Mouse (Mus musculus): ENCODE data around the gene Dcaf12. TPM values are rescaled to one million over a fixed set of nuclear protein-coding genes. Genes with fewer than 3 reads are reported as not detected.

Gene Dcaf12
- total RNA-seq, 1 experiment from 2014 or later = 37.8 TPM

GRCm38 (mm10) chr4:41313722-41314121 lies 967 bp downstream of the Dcaf12 start:
- ATAC-seq (replicated peaks; ENCODE audit: low read depth, poor library complexity, severe bottlenecking) = 0 out of 2 replicates have a peak, but pooled peaks have one; percentile 0

GRCm38 (mm10) chr4:41310567-41311563 lies 3.8 kb downstream of the Dcaf12 start:
- ATAC-seq (replicated peaks; ENCODE audit: low read depth, poor library complexity, severe bottlenecking) = peak; percentile 46

DNA sequence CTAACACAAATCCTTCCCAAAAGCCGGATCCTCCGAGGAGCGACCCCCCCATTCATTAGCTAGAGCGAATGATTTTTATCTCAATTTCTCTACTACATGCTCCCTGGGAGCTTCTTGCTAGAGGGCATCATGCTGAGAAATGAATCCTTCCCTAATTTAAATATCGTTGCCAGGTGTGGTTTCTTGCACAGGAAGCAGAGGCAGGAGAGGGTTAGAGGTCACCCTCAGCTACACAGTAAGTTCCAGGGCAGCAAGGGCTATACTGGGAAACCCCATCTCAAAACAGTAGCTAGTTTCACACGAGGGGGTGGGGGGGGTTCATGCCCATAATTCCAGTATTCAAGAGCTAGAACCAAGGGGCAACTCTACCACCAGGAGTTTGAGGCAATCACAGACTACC lies 7.3 kb downstream of the Dcaf12 start:
- ATAC-seq (replicated peaks; ENCODE audit: low read depth, poor library complexity, severe bottlenecking) = no peak

DNA sequence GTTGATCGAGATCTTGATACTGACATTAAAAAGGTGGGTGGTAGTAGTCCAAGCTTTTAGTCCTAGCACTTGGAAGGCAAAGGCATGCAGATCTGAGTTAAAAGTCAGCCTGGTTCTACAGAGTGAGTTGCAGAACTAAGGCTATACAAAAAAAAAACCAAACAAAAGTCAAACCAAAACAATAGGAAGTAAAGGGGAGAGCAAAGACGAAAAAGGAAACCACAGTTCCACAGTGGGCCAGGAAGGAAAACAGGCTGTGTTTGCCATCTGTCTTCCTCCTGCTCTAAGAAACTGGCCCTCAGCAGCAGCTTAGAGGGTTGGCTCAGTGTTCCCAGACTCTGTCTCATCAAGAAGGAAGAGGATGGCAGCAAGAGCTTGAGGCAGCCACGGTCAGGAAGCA lies 10.4 kb downstream of the Dcaf12 start:
- peak; percentile 84 for ATAC-seq (replicated peaks; ENCODE audit: low read depth, poor library complexity, severe bottlenecking)

DNA sequence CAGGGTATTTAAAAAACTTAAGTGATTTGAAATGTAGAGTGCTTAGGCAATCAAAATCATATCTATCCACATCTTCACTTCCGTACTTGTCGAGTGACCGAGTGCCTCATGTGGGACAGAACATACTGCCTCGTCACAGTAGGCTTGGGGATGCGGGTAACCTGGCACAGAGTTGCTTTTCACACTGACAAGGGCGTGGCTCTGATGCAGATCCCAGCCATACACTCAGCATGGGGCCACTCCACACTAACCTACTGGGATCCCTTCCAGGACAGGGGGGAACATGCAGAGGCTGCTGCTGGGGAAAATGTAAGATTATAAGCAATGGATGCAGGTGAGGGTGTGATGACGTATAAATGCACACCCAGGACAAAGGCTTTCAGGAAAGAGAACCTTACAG lies 11.0 kb downstream of the Dcaf12 start:
- no peak for ATAC-seq (replicated peaks; ENCODE audit: low read depth, poor library complexity, severe bottlenecking)

DNA sequence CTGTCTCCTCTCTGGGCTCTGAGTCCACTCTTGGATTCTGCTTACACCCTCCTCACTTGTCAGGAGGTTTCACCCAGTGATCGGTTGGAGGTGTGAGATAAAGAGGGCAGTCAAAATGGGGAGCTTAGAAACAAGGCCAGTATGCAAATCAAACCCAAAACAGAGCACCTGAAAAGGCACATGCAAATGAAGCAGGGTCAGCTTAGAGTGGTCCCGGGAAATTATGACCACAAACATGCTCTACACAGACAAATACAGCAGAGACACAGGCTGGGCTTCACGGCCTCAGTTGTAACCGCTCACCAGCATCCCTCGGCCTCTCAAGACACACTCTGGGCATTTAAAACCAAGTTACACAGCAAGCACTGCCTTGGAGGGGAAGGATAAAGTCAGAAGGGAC lies 15.7 kb downstream of the Dcaf12 start:
- no peak for ATAC-seq (replicated peaks; ENCODE audit: low read depth, poor library complexity, severe bottlenecking)

GRCm38 (mm10) chr4:41295960-41296359 lies 18.7 kb downstream of the Dcaf12 start:
- ATAC-seq (replicated peaks; ENCODE audit: low read depth, poor library complexity, severe bottlenecking) = no peak

- ATAC-seq (replicated peaks; ENCODE audit: low read depth, poor library complexity, severe bottlenecking) = no peak
Observed at GRCm38 (mm10) chr4:41295507-41295906, 19.2 kb downstream of the Dcaf12 start.

DNA sequence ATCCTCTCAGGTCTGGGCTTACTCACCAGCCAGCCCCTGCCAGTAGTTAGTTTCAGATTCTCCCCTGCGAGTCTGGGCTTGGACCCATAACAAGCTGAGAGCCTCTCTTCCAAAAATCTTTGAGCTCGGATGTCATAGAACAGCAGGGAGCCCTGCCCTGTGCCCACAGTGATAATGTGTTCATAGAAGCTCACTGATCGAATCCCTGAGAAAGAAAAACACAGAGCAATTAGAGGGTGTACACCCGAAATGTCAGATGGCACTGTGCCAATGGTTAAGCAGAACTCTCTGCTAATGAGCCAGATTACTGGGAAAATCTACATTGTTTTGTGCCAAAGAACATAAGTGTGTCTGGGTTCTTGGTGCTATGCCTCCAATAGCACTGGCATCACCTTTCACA lies 20.8 kb downstream of the Dcaf12 start:
- ATAC-seq (replicated peaks; ENCODE audit: low read depth, poor library complexity, severe bottlenecking) = no peak

DNA sequence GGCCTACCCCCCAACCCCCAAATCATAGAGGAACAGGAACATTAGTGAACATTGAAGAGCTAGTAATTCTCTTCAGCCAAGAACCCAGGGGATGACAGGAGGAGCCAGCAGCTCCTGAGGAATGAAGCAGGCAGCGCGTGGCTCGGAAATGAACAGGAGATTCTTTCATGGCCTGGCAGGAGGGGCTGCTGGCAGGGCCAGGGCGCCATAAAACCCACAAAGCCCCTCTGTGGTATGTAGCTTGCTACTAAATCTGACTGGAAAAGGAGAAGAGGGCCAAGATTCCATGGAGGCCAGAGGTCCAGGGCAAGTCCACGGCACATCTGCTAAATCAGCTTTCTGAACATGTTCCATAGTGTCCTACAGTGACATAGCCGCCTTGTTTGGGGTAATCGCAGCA lies 24.9 kb downstream of the Dcaf12 start:
- no peak for ATAC-seq (replicated peaks; ENCODE audit: low read depth, poor library complexity, severe bottlenecking)

DNA sequence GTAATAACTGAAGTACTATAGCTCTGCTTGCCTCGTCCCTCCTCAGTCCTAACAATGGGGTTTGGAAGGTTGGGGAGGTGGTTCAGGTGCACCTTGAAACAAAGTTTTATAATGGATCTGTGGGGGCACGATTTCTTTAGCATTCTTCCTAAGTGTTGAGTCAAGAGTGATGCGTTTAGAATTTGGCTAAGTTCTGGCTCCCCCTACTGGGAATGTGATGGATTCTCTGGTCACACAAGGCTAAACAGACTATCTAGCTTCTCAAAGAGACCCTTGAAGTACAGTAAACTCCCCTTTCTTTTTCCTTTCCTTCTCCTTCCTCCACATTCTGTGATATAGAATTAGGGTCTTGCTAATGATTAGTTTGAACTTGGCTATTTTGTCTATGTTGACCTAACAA lies 28.3 kb downstream of the Dcaf12 start:
- peak; percentile 77 for ATAC-seq (replicated peaks; ENCODE audit: low read depth, poor library complexity, severe bottlenecking)

- no peak for ATAC-seq (replicated peaks; ENCODE audit: low read depth, poor library complexity, severe bottlenecking)
Observed at GRCm38 (mm10) chr4:41284087-41284486, 30.6 kb downstream of the Dcaf12 start.

GRCm38 (mm10) chr4:41275927-41276326 lies 38.8 kb downstream of the Dcaf12 start:
- no peak for ATAC-seq (replicated peaks; ENCODE audit: low read depth, poor library complexity, severe bottlenecking)

DNA sequence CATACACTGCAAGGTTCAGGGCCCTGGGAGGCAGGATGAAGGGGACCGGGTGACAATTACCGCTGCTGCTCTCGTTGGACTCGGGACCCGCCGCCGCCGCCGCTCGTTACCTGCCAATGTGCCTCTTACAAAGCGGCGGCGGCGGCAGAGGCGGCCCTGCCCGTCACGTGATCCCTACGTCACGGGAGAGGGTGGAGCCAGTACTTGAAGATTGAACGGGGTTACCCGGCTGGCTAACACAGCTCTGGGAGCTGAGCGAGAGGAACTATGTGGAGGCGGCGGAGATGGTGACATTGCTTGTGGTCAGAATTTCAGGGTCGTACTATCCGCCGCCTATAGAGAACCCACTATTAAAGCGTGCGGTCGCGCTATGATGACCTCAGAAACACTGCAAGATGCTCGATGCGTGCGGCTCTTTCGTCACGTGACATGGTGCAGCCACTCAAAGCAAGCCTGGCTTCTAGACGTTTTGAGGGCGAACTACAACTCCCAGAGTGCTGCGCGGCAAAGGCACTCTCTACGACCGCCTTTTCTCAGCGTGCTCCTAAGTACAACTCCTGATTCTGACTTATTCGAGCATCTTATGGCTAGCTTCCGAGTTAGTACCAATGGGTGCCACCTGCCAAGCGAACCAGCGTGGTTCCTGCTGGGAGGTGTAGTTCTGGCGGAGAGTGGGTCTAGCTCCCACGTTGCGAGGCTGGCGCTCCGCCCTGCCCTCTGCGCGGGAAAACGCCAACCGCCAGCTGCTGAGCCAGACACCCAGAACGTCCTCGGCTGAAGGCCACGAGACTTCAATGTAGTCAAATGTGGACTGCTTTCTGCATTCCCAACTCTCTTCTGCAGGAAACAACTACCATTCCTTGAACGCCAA lies 39.5 kb downstream of the Dcaf12 start, which contains the start of gene Ubap2:
TSS of gene Ubap2 (minus strand) at position 165 of the 871 bp plus-strand sequence.
- ATAC-seq (replicated peaks; ENCODE audit: low read depth, poor library complexity, severe bottlenecking) = peak; percentile 89

DNA sequence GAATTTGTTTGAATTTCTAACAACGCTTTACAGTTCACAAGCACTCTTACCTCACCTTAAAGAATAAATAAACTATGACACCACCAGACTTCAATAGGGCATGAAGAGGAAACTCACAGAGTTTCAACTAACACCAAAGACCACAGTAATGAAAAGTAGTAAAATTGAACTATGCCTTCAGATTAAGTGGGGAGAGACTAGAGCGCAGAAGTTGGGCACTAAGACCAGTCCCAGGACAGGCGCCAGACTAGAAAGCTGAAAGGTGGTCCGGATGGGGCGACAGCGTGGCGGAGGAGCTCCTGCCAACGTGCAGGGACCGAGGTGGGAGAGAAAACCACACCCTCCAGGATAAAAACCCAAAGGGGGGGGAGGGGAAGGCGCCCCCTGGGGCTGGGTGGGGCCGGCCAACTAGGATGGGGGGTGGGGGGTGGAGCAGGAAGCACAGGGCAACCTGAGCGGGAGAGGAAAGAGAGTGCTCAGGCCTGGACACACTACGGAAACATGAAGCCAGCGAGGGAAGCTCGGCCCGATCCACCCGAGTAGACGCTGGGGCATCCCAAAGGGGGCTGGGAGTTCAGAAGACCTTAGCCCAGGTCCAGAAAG lies 40.2 kb downstream of the Dcaf12 start:
- peak; percentile 34 for ATAC-seq (replicated peaks; ENCODE audit: low read depth, poor library complexity, severe bottlenecking)

- ATAC-seq (replicated peaks; ENCODE audit: low read depth, poor library complexity, severe bottlenecking) = no peak
Observed at GRCm38 (mm10) chr4:41268133-41268532, 46.6 kb downstream of the Dcaf12 start.

DNA sequence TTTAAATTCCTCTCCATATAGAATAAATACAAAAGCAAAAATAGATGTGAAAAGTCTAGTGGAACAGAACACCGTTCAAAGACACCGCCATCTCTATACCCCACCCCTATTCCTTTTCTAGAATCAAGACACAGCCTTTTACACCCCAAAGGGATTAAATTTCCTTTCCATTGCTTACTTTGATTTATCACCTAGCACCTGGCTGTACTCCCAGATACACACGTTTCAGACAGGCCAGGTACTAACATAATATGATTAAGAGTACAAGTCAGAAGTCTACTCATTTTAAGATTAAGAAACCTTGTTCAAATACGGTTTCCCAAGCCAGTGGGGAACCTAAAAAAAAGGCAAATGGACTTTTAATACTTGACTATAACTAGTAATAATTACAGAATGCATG lies 48.3 kb downstream of the Dcaf12 start:
- ATAC-seq (replicated peaks; ENCODE audit: low read depth, poor library complexity, severe bottlenecking) = no peak

DNA sequence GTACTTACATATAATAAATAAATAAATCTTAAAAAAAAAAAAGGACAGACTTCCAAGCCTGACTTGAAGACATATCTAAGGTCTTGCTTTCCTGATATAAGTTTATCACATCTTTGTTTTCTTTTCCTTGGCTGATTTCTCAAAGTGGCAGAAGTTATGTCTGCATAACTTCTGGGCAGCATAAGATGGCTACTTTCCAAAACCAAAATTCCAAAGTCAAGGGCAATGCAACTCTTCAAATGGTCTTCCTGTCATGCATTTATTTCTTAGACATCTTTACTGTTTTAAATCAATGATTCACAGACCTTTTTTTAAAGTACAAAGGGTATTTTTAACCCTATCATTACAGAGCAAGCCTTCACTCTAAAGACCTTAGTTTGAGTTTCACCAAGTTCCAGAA lies 54.0 kb downstream of the Dcaf12 start:
- no peak for ATAC-seq (replicated peaks; ENCODE audit: low read depth, poor library complexity, severe bottlenecking)

GRCm38 (mm10) chr4:41259019-41259418 lies 55.7 kb downstream of the Dcaf12 start:
- ATAC-seq (replicated peaks; ENCODE audit: low read depth, poor library complexity, severe bottlenecking) = no peak

DNA sequence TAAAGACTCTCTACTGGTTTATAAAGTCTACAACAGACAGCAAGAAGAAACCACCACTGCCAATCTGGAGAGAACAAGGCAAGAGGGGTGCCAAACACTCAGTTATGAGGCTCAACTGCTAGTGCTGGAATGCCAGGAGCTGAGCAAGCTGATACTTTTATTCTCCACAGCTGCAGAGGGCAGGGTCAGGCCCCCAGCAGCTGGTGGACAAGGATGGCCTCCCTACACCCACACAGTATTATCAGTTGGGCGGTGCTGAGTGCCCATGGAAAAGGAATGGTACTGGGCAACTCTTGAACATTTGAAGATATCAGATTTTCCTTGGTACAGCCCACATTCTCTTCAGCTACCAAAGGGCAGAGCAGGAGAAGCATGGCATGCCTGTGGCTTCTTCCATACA lies 56.9 kb downstream of the Dcaf12 start:
- no peak for ATAC-seq (replicated peaks; ENCODE audit: low read depth, poor library complexity, severe bottlenecking)

Measured in common myeloid progenitor, adult 5-6 weeks (primary cell).